Mouse (Mus musculus) neural tube, embryonic 11.5 days (tissue): ENCODE data around the gene Sept9. TPM values are rescaled to one million over a fixed set of nuclear protein-coding genes. Genes with fewer than 3 reads are reported as not detected.

Experiments used
- ATAC-seq: fragments of 200-750 bp; cut with Nextera tagmentation; 2 replicates; pipeline ENCODE4 v1.8.0; 2017; ENCODE audit warnings: moderate number of reproducible peaks, mild to moderate bottlenecking, moderate TSS enrichment, moderate library complexity; ENCODE audit not compliant: insufficient read depth, low FRiP score, low TSS enrichment
- DNase-seq: peaks from one replicate; pipeline ENCODE4 v3.0.0-alpha.2; 2015; ENCODE audit warnings: low spot score
- H3K27ac ChIP-seq: fragments of 300-500 bp; sonication (generic); 2 replicates; pipeline ENCODE4 v1.5.1; 2014; ENCODE audit warnings: low read depth, mild to moderate bottlenecking, low read length
- H3K27me3 ChIP-seq: fragments of 300-500 bp; sonication (generic); 2 replicates; pipeline ENCODE4 v1.6.1; 2014; ENCODE audit warnings: mild to moderate bottlenecking, low read length, mixed read lengths; ENCODE audit not compliant: control insufficient read depth, insufficient read depth
- H3K36me3 ChIP-seq: fragments of 300-500 bp; sonication (generic); 2 replicates; pipeline ENCODE4 v1.6.1; 2014; ENCODE audit warnings: mild to moderate bottlenecking, low read length, moderate library complexity, mixed read lengths; ENCODE audit not compliant: control insufficient read depth, insufficient read depth
- H3K4me1 ChIP-seq: fragments of 300-500 bp; sonication (generic); 2 replicates; pipeline ENCODE4 v1.6.1; 2014; ENCODE audit warnings: low read length, mixed read lengths; ENCODE audit not compliant: control insufficient read depth, insufficient read depth
- H3K4me2 ChIP-seq: fragments of 300-500 bp; sonication (generic); 2 replicates; pipeline ENCODE4 v1.6.1; 2014; ENCODE audit warnings: low read depth, mild to moderate bottlenecking, moderate library complexity
- H3K4me3 ChIP-seq: fragments of 300-500 bp; sonication (generic); 2 replicates; pipeline ENCODE4 v1.5.1; 2014; ENCODE audit warnings: low read depth, low read length
- H3K9ac ChIP-seq: fragments of 300-500 bp; sonication (generic); 2 replicates; pipeline ENCODE4 v1.6.1; 2014; ENCODE audit warnings: mild to moderate bottlenecking, low read length
- H3K9me3 ChIP-seq: fragments of 300-500 bp; sonication (generic); 2 replicates; pipeline ENCODE4 v1.6.1; 2016; ENCODE audit warnings: low read length; ENCODE audit not compliant: control insufficient read depth
- WGBS: fragments of 180-500 bp; shearing (Covaris S2); extraction: QIAGEN DNeasy Blood & Tissue Kit; methylation state at CpG from one replicate; pipeline ENCODE4 v1.1.7; 2014; 5-methylcytosine and 5-hydroxymethylcytosine counted together
- polyA plus RNA-seq: library from polyadenylated mRNA; unstranded; fragments of >200 nt; fragmentation: Nextera tagmentation; extraction: Ambion mirVana; gene quantifications from 2 replicates; pipeline ENCODE4 v1.2.1, GENCODE M21; 2014

Gene Sept9
- polyA plus RNA-seq, 1 experiment from 2014 or later: 183 TPM

DNA sequence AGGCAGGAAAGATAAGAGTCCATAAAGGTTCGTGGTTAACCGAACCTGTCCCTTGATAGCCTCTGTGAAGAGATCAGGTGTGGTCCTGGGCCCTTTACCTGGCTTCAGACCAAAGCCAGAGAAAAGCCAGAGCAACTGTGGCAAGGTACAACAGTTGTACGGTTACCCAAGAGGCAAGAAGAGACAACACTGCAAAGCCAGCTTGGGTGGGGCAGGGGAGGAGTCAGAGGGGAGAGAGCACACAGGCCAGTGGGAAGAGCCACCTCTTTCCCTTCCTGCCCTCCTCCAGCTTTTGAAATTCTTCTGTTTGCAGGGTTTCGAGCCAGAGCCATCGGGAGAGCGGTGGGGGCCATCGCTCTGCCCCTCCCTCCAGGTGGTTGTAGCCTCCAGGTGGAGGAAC is 174.8 kb downstream of the Sept9 start:
- no peak overlapping the region for H3K27ac ChIP-seq
- no peak for DNase-seq
- 63% methylated on average over 7 of the region's 7 CpGs for WGBS
- H3K27me3 ChIP-seq: no peaks in the 10 kb centered on the region
- H3K9ac ChIP-seq: no peak overlapping the region
- H3K9me3 ChIP-seq: no peaks in the 10 kb centered on the region
- no peaks in the 10 kb centered on the region for H3K36me3 ChIP-seq
- no peak overlapping the region for H3K4me3 ChIP-seq
- no peaks in the 10 kb centered on the region for H3K4me1 ChIP-seq
- no peak for ATAC-seq
- no peak overlapping the region for H3K4me2 ChIP-seq

DNA sequence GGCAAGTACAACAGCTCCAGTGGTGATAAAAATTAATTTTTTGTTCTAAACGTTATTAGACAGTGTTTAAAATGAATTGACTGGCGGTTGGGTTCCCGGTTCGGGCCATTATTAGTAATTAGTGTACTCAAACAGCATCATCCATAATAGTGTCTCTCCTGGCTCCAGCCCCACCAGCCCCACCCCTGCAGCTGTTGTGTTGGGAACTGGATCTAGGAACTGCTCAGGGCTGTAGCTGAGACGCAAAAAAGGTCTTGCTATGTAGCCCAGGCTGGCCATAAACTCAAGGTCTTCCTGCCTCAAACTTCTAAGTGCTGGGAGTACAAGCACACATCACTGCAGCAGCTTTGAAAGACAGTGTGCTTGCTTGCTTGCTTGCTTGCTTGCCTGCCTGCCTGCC is 180.3 kb downstream of the Sept9 start:
- Histone ChIP-seq H3K4me3 (no peak overlapping the region), H3K27ac (no peak overlapping the region), H3K4me2 (no peak overlapping the region), H3K4me1 (no peaks in the 10 kb centered on the region), H3K9me3 (no peaks in the 10 kb centered on the region), H3K27me3 (no peaks in the 10 kb centered on the region), H3K9ac (no peak overlapping the region), H3K36me3 (no peaks in the 10 kb centered on the region)
- ATAC-seq (no peak), DNase-seq (no peak)
- 83% methylated on average over 5 of the region's 5 CpGs for WGBS

GRCm38 (mm10) chr11:117384235-117384634 is 184.8 kb downstream of the Sept9 start:
- DNase-seq (no peak), ATAC-seq (no peak)
- no peak overlapping the region for H3K9ac ChIP-seq
- no peaks in the 10 kb centered on the region for H3K27me3 ChIP-seq
- H3K9me3 ChIP-seq: no peaks in the 10 kb centered on the region
- H3K4me3 ChIP-seq: no peak overlapping the region
- H3K27ac ChIP-seq: no peak overlapping the region
- peaks cover 3% of the 10 kb centered on the region; the same call in 1 of the 2 replicates for H3K4me1 ChIP-seq
- H3K4me2 ChIP-seq: no peak overlapping the region
- WGBS: 47% methylated on average over 9 of the region's 9 CpGs
- H3K36me3 ChIP-seq: no peaks in the 10 kb centered on the region

DNA sequence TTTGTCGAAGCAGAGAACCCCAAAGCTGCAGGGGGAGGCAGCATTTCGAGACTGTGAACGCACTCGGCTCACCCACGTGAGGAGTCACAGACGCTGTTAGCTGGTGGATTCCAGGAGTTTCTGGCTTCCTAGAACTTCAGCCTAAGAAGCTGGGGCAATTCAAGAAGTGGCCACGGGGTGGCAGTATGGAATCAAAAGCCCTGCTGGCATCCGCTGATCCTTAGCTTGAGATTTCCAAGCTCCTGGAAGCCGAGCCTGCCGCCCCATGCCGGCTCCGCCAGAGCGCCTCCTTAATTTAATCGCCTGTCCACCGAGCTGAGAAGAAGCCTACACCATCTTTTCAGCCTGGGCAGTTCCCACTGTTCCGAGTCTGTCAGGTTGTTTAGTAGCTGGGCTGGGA is 185.4 kb downstream of the Sept9 start:
- H3K4me2 ChIP-seq: no peak overlapping the region
- no peak overlapping the region for H3K4me3 ChIP-seq
- H3K36me3 ChIP-seq: no peaks in the 10 kb centered on the region
- H3K4me1 ChIP-seq: peaks cover 3% of the 10 kb centered on the region; the same call in 1 of the 2 replicates
- no peaks in the 10 kb centered on the region for H3K27me3 ChIP-seq
- H3K9me3 ChIP-seq: no peaks in the 10 kb centered on the region
- H3K27ac ChIP-seq: no peak overlapping the region
- H3K9ac ChIP-seq: no peak overlapping the region
- DNase-seq (peak; percentile 93), ATAC-seq (peak; percentile 69; the same call in 1 of the 2 replicates)
- WGBS: 3% methylated on average over 16 of the region's 16 CpGs

- H3K36me3 ChIP-seq: no peaks in the 10 kb centered on the region
- H3K27ac ChIP-seq: no peak overlapping the region
- no peak overlapping the region for H3K9ac ChIP-seq
- no peak overlapping the region for H3K4me3 ChIP-seq
- 54% methylated on average over 15 of the region's 15 CpGs for WGBS
- H3K4me2 ChIP-seq: no peak overlapping the region
- no peak for ATAC-seq
- no peaks in the 10 kb centered on the region for H3K27me3 ChIP-seq
- no peaks in the 10 kb centered on the region for H3K9me3 ChIP-seq
- DNase-seq: no peak
- H3K4me1 ChIP-seq: peaks cover 3% of the 10 kb centered on the region; the same call in 1 of the 2 replicates
Measured at GRCm38 (mm10) chr11:117385331-117386103, 186.1 kb downstream of the Sept9 start.

DNA sequence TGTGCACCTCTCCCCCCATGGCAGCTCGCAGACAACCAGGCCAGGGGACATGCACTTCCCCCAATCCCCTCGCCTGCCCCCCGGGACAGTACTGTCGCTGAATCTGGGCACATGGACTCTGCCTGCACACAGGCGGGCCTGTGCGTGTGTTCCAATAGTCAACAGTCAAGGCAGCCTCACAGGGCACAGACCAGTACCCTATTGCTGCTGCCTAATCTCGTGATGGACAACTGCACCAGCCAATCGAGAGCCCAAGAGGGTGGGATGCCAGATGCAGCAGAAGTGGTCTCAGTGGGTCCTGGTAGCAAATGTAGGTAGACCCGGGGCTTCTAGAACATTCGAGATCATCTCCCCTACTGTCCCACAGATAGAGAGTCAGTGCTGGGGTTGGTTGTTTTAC is 187.8 kb downstream of the Sept9 start:
- no peaks in the 10 kb centered on the region for H3K36me3 ChIP-seq
- H3K4me2 ChIP-seq: no peak overlapping the region
- H3K27me3 ChIP-seq: no peaks in the 10 kb centered on the region
- DNase-seq: no peak
- H3K9me3 ChIP-seq: no peaks in the 10 kb centered on the region
- no peak for ATAC-seq
- 77% methylated on average over 10 of the region's 10 CpGs for WGBS
- no peak overlapping the region for H3K9ac ChIP-seq
- no peak overlapping the region for H3K4me3 ChIP-seq
- peaks cover 3% of the 10 kb centered on the region; the same call in 1 of the 2 replicates for H3K4me1 ChIP-seq
- no peak overlapping the region for H3K27ac ChIP-seq

GRCm38 (mm10) chr11:117390001-117390402 is 190.5 kb downstream of the Sept9 start:
- no peak overlapping the region for H3K27ac ChIP-seq
- no peak overlapping the region for H3K9ac ChIP-seq
- peaks cover 15% of the 10 kb centered on the region for H3K4me1 ChIP-seq
- H3K27me3 ChIP-seq: peaks cover 8% of the 10 kb centered on the region
- no peak for ATAC-seq
- 35% methylated on average over 12 of the region's 12 CpGs for WGBS
- DNase-seq: peak; percentile 52
- no peaks in the 10 kb centered on the region for H3K9me3 ChIP-seq
- no peaks in the 10 kb centered on the region for H3K36me3 ChIP-seq
- no peak overlapping the region for H3K4me3 ChIP-seq
- H3K4me2 ChIP-seq: no peak overlapping the region

DNA sequence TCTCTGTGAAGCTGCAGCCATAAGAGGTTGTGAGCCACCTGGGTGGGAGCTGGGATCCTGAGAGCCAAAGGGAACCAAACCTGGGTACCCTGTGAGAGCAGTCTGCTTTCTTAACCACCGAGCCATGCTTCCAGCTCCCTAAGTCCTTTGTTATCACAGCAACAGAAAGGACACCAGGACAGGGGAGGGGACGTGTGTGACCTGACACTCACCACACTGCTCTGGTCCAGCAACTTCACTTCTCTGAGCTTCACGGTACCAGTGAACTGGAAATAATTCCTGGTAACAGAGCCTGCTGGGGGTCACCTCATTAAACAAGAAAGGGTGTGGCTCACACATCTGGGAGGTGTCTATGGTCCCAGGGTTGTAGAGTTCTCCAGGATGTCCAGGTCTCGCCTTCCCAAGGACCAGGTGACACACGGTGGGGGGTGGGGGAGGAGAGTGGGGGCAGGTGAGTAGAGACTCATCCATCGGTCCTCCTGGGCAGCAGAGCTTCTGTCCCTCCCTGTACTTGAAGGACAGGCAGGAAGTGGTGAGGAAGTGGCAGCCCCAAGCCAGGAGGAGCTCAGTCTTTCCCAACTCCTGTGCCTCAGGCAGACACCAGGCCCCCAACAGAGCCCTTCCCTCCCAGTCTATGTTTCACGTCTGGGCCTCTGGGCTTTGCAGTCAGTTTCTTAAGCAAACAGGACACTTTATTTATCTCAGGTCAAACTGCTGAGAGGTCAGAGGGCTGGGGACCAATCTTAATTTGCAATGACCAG is 191.5 kb downstream of the Sept9 start:
- DNase-seq (no peak), ATAC-seq (no peak)
- Histone ChIP-seq H3K27me3 (peaks cover 10% of the 10 kb centered on the region), H3K4me3 (no peak overlapping the region), H3K9ac (no peak overlapping the region), H3K4me2 (no peak overlapping the region), H3K27ac (no peak overlapping the region), H3K4me1 (peaks cover 19% of the 10 kb centered on the region), H3K9me3 (no peaks in the 10 kb centered on the region), H3K36me3 (no peaks in the 10 kb centered on the region)
- WGBS: 36% methylated on average over 7 of the region's 7 CpGs

DNA sequence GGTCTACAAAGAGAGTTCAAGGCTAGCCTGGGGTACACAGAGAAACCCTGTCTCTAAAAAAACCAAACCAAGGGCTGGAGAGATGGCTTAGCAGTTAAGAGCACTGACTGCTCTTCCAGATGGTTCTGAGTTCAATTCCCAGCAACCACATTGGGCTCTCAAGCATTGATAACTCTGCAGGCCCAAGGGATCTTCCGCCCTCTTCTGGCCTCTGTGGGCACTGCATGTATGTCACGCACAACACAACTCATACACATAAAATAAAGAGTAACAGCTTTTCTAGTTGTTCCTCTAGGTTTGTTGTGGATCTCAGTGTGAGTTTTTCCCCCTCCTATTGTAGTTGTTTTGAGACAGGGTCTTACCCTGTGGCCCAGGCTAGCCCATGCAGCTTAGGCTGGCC is 192.8 kb downstream of the Sept9 start:
- Histone ChIP-seq H3K36me3 (no peaks in the 10 kb centered on the region), H3K27me3 (peaks cover 10% of the 10 kb centered on the region), H3K9me3 (no peaks in the 10 kb centered on the region), H3K4me2 (no peak overlapping the region), H3K9ac (no peak overlapping the region), H3K27ac (no peak overlapping the region), H3K4me1 (peaks cover 19% of the 10 kb centered on the region), H3K4me3 (no peak overlapping the region)
- WGBS: 79% methylated on average over 2 of the region's 2 CpGs
- DNase-seq (no peak), ATAC-seq (no peak)
